Mouse (Mus musculus) testis, adult 2 months (tissue): Measurements from ENCODE around the gene Hist1h2bc. TPM values are rescaled to one million over a fixed set of nuclear protein-coding genes. Genes with fewer than 3 reads are reported as not detected.

ENCODE experiments used
- H3K27ac ChIP-seq: fragments of 200-500 bp; 2 replicates; pipeline ENCODE4 v1.5.1; 2012; ENCODE audit warnings: low read depth, low read length; ENCODE audit not compliant: control insufficient read depth, insufficient read depth
- H3K27me3 ChIP-seq: fragments of 200-500 bp; 2 replicates; pipeline ENCODE4 v1.6.1; 2012; ENCODE audit warnings: mild to moderate bottlenecking, low read length, moderate library complexity; ENCODE audit not compliant: control insufficient read depth, insufficient read depth
- H3K36me3 ChIP-seq: fragments of 200-500 bp; 2 replicates; pipeline ENCODE4 v1.6.1; 2012; ENCODE audit warnings: mild to moderate bottlenecking, low read length; ENCODE audit not compliant: control insufficient read depth, insufficient read depth
- H3K4me1 ChIP-seq: fragments of 200-500 bp; 2 replicates; pipeline ENCODE4 v1.6.1; 2012; ENCODE audit warnings: low read length; ENCODE audit not compliant: control insufficient read depth, insufficient read depth
- H3K4me3 ChIP-seq: fragments of 200-500 bp; 2 replicates; pipeline ENCODE4 v1.5.1; 2012; ENCODE audit warnings: low read depth, mild to moderate bottlenecking, low read length, moderate library complexity, mixed read lengths; ENCODE audit not compliant: control insufficient read depth
- CTCF ChIP-seq: fragments of 200-500 bp; IDR thresholded peaks from 2 replicates; pipeline ENCODE4 v1.5.1; 2012; ENCODE audit warnings: low read depth, mild to moderate bottlenecking, inconsistent platforms, low read length, moderate library complexity; ENCODE audit not compliant: control insufficient read depth, insufficient read depth, insufficient replicate concordance
- POLR2A ChIP-seq: fragments of 200-500 bp; IDR thresholded peaks from 2 replicates; pipeline ENCODE4 v1.6.1; 2012; ENCODE audit warnings: low read depth, mild to moderate bottlenecking, inconsistent platforms, low read length, moderate library complexity; ENCODE audit not compliant: control insufficient read depth
- polyA plus RNA-seq: library from polyadenylated mRNA; depleted of rRNA; stranded (reverse); fragments of >200 nt; gene quantifications from 2 replicates; pipeline ENCODE4 v1.2.3, GENCODE M21; 2012; rRNA removed

The Hist1h2bc gene
- polyA plus RNA-seq, 1 experiment = 17.8 TPM

DNA sequence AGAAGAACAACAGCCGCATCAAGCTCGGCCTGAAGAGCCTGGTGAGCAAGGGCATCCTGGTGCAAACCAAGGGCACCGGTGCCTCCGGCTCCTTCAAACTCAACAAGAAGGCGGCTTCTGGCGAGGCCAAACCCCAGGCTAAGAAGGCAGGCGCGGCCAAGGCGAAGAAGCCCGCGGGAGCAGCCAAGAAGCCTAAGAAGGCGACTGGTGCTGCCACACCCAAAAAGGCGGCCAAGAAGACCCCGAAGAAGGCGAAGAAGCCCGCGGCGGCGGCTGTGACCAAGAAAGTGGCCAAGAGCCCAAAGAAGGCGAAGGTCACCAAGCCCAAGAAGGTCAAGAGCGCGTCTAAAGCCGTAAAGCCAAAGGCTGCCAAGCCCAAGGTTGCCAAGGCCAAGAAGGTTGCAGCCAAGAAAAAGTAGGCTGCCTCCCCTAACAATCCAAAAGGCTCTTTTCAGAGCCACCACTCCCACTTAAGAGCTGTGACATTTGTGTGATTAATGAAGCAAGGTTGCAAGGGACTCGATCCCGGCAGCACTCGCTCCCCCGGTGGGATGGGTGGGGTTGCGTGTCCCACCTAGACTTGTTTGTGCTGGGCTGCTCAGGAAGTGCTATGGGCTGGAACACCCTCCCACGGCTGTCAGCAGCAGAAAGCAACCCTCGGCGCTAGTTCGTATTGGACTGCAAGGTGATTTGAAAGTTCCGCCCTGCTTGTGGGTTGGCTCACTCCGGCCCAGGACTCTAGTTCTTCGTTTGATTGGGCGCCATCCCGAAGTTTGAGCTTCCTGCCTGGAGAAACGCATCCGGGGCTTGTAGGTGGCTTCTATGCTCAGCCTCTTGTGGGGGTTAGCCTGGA, 55.3 kb downstream of the Hist1h2bc start:
- no peaks in the 10 kb centered on the region for H3K36me3 ChIP-seq
- H3K27ac ChIP-seq = peak overlapping the region; percentile 90
- no peaks in the 10 kb centered on the region for H3K27me3 ChIP-seq
- TF ChIP-seq POLR2A (peak; percentile 75), CTCF (no peak)
- peak overlapping the region; percentile 83 for H3K4me3 ChIP-seq
- peaks cover 7% of the 10 kb centered on the region for H3K4me1 ChIP-seq

DNA sequence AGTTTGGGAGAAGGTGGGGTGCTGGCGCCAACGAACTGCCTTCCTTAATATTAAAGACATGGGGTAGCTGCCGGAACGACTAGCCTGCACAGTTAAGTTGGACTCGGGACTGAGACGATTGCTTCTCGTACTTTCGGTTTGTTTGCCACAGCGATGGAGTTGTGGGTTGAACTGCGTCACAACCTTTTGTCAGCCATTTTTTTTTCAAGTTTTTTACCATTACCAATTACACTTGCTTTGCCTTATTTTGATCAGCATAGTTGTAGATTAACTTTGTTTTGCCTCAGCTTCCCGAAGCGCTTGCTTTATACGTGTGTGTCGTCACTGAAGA, 55.9 kb downstream of the Hist1h2bc start:
- Histone ChIP-seq H3K4me3 (peak overlapping the region; percentile 83), H3K27me3 (no peaks in the 10 kb centered on the region), H3K27ac (peak overlapping the region; percentile 86), H3K36me3 (no peaks in the 10 kb centered on the region), H3K4me1 (peaks cover 7% of the 10 kb centered on the region)
- TF ChIP-seq CTCF (no peak), POLR2A (no peak)

DNA sequence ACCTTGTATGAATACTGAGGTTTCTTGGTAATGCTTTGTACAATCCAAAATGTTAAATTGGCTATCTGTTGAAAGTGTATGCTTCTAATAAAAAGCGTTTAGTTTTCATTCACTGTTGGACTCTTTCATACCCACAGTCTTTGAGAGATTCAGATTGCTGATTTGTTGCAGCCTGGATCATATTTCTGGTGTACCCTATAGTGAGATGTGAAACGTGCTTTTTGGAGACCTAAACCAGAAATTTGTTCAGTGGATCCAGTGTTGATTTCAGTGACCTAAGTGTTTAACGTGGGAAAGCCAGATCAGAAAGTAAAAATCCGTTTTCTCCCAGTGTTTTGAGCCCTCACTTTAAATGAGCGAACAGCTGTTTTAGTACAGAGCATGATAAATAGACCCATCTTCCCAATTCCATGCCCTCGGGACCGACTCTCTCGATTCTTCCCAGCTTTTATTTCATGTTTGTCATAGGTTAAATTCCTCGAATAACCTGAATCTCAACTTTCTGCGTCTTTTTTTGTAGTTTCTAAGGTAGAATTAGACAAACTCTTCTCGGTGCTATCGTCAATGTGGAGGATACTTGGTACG, 56.3 kb downstream of the Hist1h2bc start:
- Histone ChIP-seq H3K36me3 (no peaks in the 10 kb centered on the region), H3K4me3 (peak overlapping the region; percentile 83; the same call in 1 of the 2 replicates), H3K4me1 (peaks cover 7% of the 10 kb centered on the region), H3K27me3 (no peaks in the 10 kb centered on the region), H3K27ac (peak overlapping the region; percentile 86)
- TF ChIP-seq CTCF = no peak
- TF ChIP-seq POLR2A = no peak

DNA sequence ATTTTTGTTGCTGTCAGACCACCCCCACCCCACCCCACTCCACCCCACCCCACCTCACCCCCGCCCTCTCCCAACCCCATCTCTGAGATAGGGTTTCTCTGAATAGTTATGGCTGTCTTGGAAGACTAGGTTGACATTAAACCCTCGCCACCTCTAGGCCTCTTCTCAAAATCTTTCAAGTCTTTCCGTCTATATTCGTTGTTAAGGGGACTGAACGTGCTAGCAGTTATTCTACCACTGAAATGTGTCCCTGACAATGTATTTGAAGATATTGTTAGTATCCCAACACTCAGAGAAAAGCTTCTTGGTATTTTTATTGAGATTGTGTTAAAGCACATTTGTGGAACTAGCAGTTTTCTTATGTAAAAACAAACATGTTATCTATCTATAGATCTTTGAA, 56.9 kb downstream of the Hist1h2bc start:
- H3K4me3 ChIP-seq = no peak overlapping the region
- H3K36me3 ChIP-seq = no peaks in the 10 kb centered on the region
- no peak overlapping the region for H3K27ac ChIP-seq
- TF ChIP-seq POLR2A (no peak), CTCF (no peak)
- H3K4me1 ChIP-seq = peaks cover 7% of the 10 kb centered on the region
- no peaks in the 10 kb centered on the region for H3K27me3 ChIP-seq

DNA sequence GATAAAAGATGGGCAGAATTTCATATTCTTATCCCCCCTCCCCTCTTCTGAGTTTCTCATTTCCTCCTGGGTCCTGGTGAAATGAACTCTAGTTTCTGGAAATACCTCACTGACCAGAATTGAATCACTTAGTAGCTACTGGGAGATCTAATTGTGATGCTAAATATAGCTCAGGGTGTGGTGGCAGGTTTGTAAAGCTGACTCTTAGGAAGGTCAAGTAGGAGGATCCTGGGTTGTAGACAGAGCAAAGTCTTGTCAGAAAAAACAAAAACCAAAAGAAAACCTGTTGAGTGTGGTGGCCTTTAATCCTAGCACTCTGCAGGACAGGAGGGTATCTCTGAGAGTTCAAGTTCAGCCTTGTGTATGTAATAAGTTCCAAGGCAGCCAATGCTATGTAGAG, 58.0 kb downstream of the Hist1h2bc start:
- no peak for TF ChIP-seq CTCF
- no peak for TF ChIP-seq POLR2A
- H3K4me1 ChIP-seq = peaks cover 12% of the 10 kb centered on the region
- H3K27ac ChIP-seq = no peak overlapping the region
- H3K36me3 ChIP-seq = no peaks in the 10 kb centered on the region
- no peaks in the 10 kb centered on the region for H3K27me3 ChIP-seq
- H3K4me3 ChIP-seq = no peak overlapping the region

Other genes with a start within 250 kb of the Hist1h2bc start
- gene Btn1a1, start 218.3 kb upstream of the Hist1h2bc start, polyA plus RNA-seq = 0.05 and 0.26 TPM in 2 replicates
- gene Btn2a2, start 195.3 kb upstream of the Hist1h2bc start, polyA plus RNA-seq = 0.08 and 0.21 TPM in 2 replicates
- gene Hist1h4h, start 153.1 kb upstream of the Hist1h2bc start, polyA plus RNA-seq = 13.2 and 17.1 TPM in 2 replicates
- 4.4 and 4.5 TPM in 2 replicates for gene Hist1h2af, start 150.3 kb upstream of the Hist1h2bc start, polyA plus RNA-seq
- 1.3 and 2.7 TPM in 2 replicates for gene Hist1h3g, start 148.8 kb upstream of the Hist1h2bc start, polyA plus RNA-seq
- gene Hist1h2bh, start 140.8 kb upstream of the Hist1h2bc start, polyA plus RNA-seq = 0.07 and 0.13 TPM in 2 replicates
- 1.3 and 1.4 TPM in 2 replicates for gene Hist1h3f, start 140.1 kb upstream of the Hist1h2bc start, polyA plus RNA-seq
- 2.1 and 3.7 TPM in 2 replicates for gene Hist1h4f, start 132.6 kb upstream of the Hist1h2bc start, polyA plus RNA-seq
- 0.02 and 0.04 TPM in 2 replicates for gene Hist1h1d, start 130.9 kb upstream of the Hist1h2bc start, polyA plus RNA-seq
- gene Hist1h3e, start 121.8 kb upstream of the Hist1h2bc start, polyA plus RNA-seq = 2.8 and 3.2 TPM in 2 replicates
- 0.34 and 0.36 TPM in 2 replicates for gene Hist1h2ae, start 113.0 kb upstream of the Hist1h2bc start, polyA plus RNA-seq
- 6.8 and 7.8 TPM in 2 replicates for gene Hist1h2bg, start 112.8 kb upstream of the Hist1h2bc start, polyA plus RNA-seq
- gene Hist1h2bf, start 110.0 kb upstream of the Hist1h2bc start, polyA plus RNA-seq = 0.98 and 2.9 TPM in 2 replicates
- 0.90 and 1.0 TPM in 2 replicates for gene Hist1h2ad, start 109.8 kb upstream of the Hist1h2bc start, polyA plus RNA-seq
- gene Hist1h3d, start 108.4 kb upstream of the Hist1h2bc start, polyA plus RNA-seq = 0.98 and 1.1 TPM in 2 replicates
- 2.7 and 2.9 TPM in 2 replicates for gene Hist1h4d, start 102.6 kb upstream of the Hist1h2bc start, polyA plus RNA-seq
- 0.42 and 0.58 TPM in 2 replicates for gene Hist1h2be, start 63.1 kb upstream of the Hist1h2bc start, polyA plus RNA-seq
- 0.35 and 0.41 TPM in 2 replicates for gene Hist1h1e, start 61.6 kb upstream of the Hist1h2bc start, polyA plus RNA-seq
- 0.20 and 0.26 TPM in 2 replicates for gene Hist1h2ac, start 251 bp upstream of the Hist1h2bc start, polyA plus RNA-seq
- 22.2 and 24.8 TPM in 2 replicates for gene Hist1h1t, start 11.6 kb downstream of the Hist1h2bc start, polyA plus RNA-seq
- 20.1 and 20.6 TPM in 2 replicates for gene Hist1h4c, start 14.3 kb downstream of the Hist1h2bc start, polyA plus RNA-seq
- gene Hfe, start 26.7 kb downstream of the Hist1h2bc start, polyA plus RNA-seq = 5.2 and 6.1 TPM in 2 replicates
- 5.4 and 6.9 TPM in 2 replicates for gene Hist1h1c, start 54.6 kb downstream of the Hist1h2bc start, polyA plus RNA-seq
- 2.3 TPM in 2 replicates for gene Hist1h3c, start 61.4 kb downstream of the Hist1h2bc start, polyA plus RNA-seq
- 3.9 and 7.0 TPM in 2 replicates for gene Hist1h2bb, start 62.5 kb downstream of the Hist1h2bc start, polyA plus RNA-seq
- 4.4 and 6.2 TPM in 2 replicates for gene Hist1h2ab, start 66.9 kb downstream of the Hist1h2bc start, polyA plus RNA-seq
- gene Hist1h3b, start 68.1 kb downstream of the Hist1h2bc start, polyA plus RNA-seq = 4.2 and 4.7 TPM in 2 replicates
- 2.4 and 2.5 TPM in 2 replicates for gene Hist1h4b, start 72.8 kb downstream of the Hist1h2bc start, polyA plus RNA-seq
- gene Hist1h4a, start 77.0 kb downstream of the Hist1h2bc start, polyA plus RNA-seq = 83.8 and 94.1 TPM in 2 replicates
- 29.4 and 33.4 TPM in 2 replicates for gene Hist1h3a, start 78.2 kb downstream of the Hist1h2bc start, polyA plus RNA-seq
- gene Hist1h1a, start 79.5 kb downstream of the Hist1h2bc start, polyA plus RNA-seq = 2.9 and 4.3 TPM in 2 replicates
- 2.1 and 2.5 TPM in 2 replicates for gene Trim38, start 85.7 kb downstream of the Hist1h2bc start, polyA plus RNA-seq
- gene Slc17a2, start 122.8 kb downstream of the Hist1h2bc start, polyA plus RNA-seq = 0.40 and 0.41 TPM in 2 replicates
- 0.10 and 0.21 TPM in 2 replicates for gene Slc17a3, start 155.2 kb downstream of the Hist1h2bc start, polyA plus RNA-seq
- gene Slc17a1, start 183.6 kb downstream of the Hist1h2bc start, polyA plus RNA-seq = 0.11 and 0.22 TPM in 2 replicates
- gene Slc17a4, start 230.8 kb downstream of the Hist1h2bc start, polyA plus RNA-seq = not detected in 2 replicates
- 226 and 228 TPM in 2 replicates for gene Hist1h2ba, start 250.0 kb downstream of the Hist1h2bc start, polyA plus RNA-seq